Comparison of ENCODE assay signal across 12 mouse cellular contexts in the genomic region with DNA sequence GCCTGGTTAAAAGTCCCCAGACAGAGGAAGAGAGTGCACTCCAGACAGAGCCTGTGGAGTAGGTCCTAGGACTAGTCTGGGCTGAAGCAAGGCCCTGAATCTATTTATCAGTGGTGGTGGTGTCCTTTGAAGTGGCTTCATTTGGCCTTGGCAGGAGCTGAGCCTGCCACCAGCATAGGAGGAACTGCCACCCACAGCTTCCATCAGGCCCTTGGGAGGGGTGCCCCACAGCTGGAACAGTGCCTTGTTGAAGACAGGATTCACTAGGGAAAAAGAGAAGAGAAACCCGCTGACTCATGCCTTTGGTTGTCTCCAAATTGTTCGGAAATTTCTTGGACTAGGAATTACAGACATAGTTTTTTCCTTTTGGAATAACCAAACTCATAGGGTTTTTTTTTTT.
DNase-seq lines count a peak whose midpoint lies in the region; ATAC-seq and TF ChIP-seq lines count a peak whose summit lies in the region.
"Had no signal": no experiment of that assay in that cellular context is flagged by ENCODE, and none has a peak within 500 bp of the region (broad histone marks: within the 10 kb centered on the region; RNA-seq: fewer than 3 reads in every experiment).

No protein-coding gene starts in this region.

- no peak overlapping the region for H3K9ac ChIP-seq in heart, adult 2 months (ENCODE audit: low read depth, low read length)
- no peak overlapping the region for H3K9ac ChIP-seq in heart, embryonic 11.5 days (ENCODE audit: low read depth, low read length)
- H3K9ac ChIP-seq in hindbrain, embryonic 13.5 days: no peak overlapping the region
- H3K9ac ChIP-seq in midbrain, embryonic 11.5 days (ENCODE audit: low read length): no peak overlapping the region
- H3K9ac ChIP-seq: embryonic facial prominence, embryonic 13.5 days; heart, embryonic 13.5 days; limb, embryonic 12.5 days had no signal

- DNase-seq in heart, adult 2 months: peak; percentile 26 to 55
- DNase-seq in Muller cell, postnatal 12 days (ENCODE audit: inconsistent ontology term): peak; percentile 52
- DNase-seq in lung, adult 2 months: peak; percentile 3
- no peak for DNase-seq in cerebellum, adult 9-10 months
- no peak for DNase-seq in midbrain, embryonic 11.5 days (ENCODE audit: low spot score, missing footprints)

- no peak overlapping the region for H3K4me3 ChIP-seq in heart, adult 2 months
- H3K4me3 ChIP-seq in heart, embryonic 11.5 days (ENCODE audit: low read depth, low read length): no peak overlapping the region
- H3K4me3 ChIP-seq in lung, adult 2 months (replicated peaks; ENCODE audit: extremely low read depth, low read depth, low read length): no peak overlapping the region
- H3K4me3 ChIP-seq in hindbrain, embryonic 13.5 days: no peak overlapping the region
- no peak overlapping the region for H3K4me3 ChIP-seq in midbrain, embryonic 11.5 days (ENCODE audit: low read depth, low read length)
- H3K4me3 ChIP-seq: embryonic facial prominence, embryonic 13.5 days; heart, embryonic 13.5 days; limb, embryonic 12.5 days; megakaryocyte, embryonic 14.5 days had no signal

- 57% methylated on average over 2 of the region's 2 CpGs for WGBS in heart, adult 2 months
- 80% methylated on average over 2 of the region's 2 CpGs for WGBS in heart, embryonic 11.5 days (ENCODE audit: insufficient replicate concordance)
- 69% methylated on average over 2 of the region's 2 CpGs for WGBS in lung, adult 2 months
- 93% methylated on average over 2 of the region's 2 CpGs for WGBS in hindbrain, embryonic 13.5 days
- WGBS in midbrain, embryonic 11.5 days: 89% methylated on average over 2 of the region's 2 CpGs

- ATAC-seq in heart, embryonic 11.5 days (replicated peaks; ENCODE audit: insufficient number of reproducible peaks, low FRiP score, low TSS enrichment): no peak
- peak; percentile 63; the same call in 1 of the 2 replicates for ATAC-seq in common myeloid progenitor, adult 5-6 weeks (replicated peaks; ENCODE audit: low read depth, poor library complexity, severe bottlenecking)
- ATAC-seq in hindbrain, embryonic 13.5 days (ENCODE audit: low FRiP score): no peak
- no peak for ATAC-seq in midbrain, embryonic 11.5 days (ENCODE audit: low FRiP score)

- H3K27ac ChIP-seq in heart, adult 2 months: no peak overlapping the region
- H3K27ac ChIP-seq in heart, embryonic 11.5 days (ENCODE audit: low read depth, low read length): no peak overlapping the region
- H3K27ac ChIP-seq in hindbrain, embryonic 13.5 days: no peak overlapping the region
- no peak overlapping the region for H3K27ac ChIP-seq in midbrain, embryonic 11.5 days (ENCODE audit: low read depth, low read length)
- H3K27ac ChIP-seq: embryonic facial prominence, embryonic 13.5 days; heart, embryonic 13.5 days; limb, embryonic 12.5 days had no signal

- H3K4me1 ChIP-seq in heart, adult 2 months (ENCODE audit: control insufficient read depth, insufficient read depth, low read length): no peaks in the 10 kb centered on the region
- H3K4me1 ChIP-seq in heart, embryonic 11.5 days (ENCODE audit: control insufficient read depth, insufficient read depth, low read length): no peaks in the 10 kb centered on the region
- H3K4me1 ChIP-seq in lung, adult 2 months (ENCODE audit: control insufficient read depth, insufficient read depth, low read length): no peaks in the 10 kb centered on the region
- no peaks in the 10 kb centered on the region for H3K4me1 ChIP-seq in hindbrain, embryonic 13.5 days (replicated peaks)
- H3K4me1 ChIP-seq in midbrain, embryonic 11.5 days (ENCODE audit: control insufficient read depth, insufficient read depth, low read length): no peaks in the 10 kb centered on the region
- H3K4me1 ChIP-seq: embryonic facial prominence, embryonic 13.5 days; limb, embryonic 12.5 days had no signal

- no peak for TF ChIP-seq EP300 in heart, adult 2 months (IDR thresholded peaks at IDR 0.05; ENCODE audit: insufficient read depth, low read depth, low read length)

- no peak for TF ChIP-seq CTCF in heart, adult 2 months (IDR thresholded peaks at IDR 0.05)
- no peak for TF ChIP-seq CTCF in lung, adult 2 months (IDR thresholded peaks at IDR 0.05; ENCODE audit: insufficient read depth, low read length)

- H3K36me3 ChIP-seq in heart, adult 2 months (ENCODE audit: control insufficient read depth, insufficient read depth, low read length): no peaks in the 10 kb centered on the region
- H3K36me3 ChIP-seq in heart, embryonic 11.5 days (ENCODE audit: control insufficient read depth, insufficient read depth, low read length): no peaks in the 10 kb centered on the region
- no peaks in the 10 kb centered on the region for H3K36me3 ChIP-seq in hindbrain, embryonic 13.5 days
- no peaks in the 10 kb centered on the region for H3K36me3 ChIP-seq in midbrain, embryonic 11.5 days (ENCODE audit: control insufficient read depth, insufficient read depth, low read length)
- H3K36me3 ChIP-seq: embryonic facial prominence, embryonic 13.5 days; heart, embryonic 13.5 days; limb, embryonic 12.5 days had no signal

- no peak for TF ChIP-seq POLR2A in heart, adult 2 months (IDR thresholded peaks at IDR 0.05; ENCODE audit: insufficient read depth, low read depth, low read length)
- TF ChIP-seq POLR2A in lung, adult 2 months (IDR thresholded peaks at IDR 0.05; ENCODE audit: borderline replicate concordance, extremely low read depth, low read depth, low read length): no peak

- no peak overlapping the region for H3K4me2 ChIP-seq in heart, embryonic 11.5 days
- no peak overlapping the region for H3K4me2 ChIP-seq in hindbrain, embryonic 13.5 days
- H3K4me2 ChIP-seq in midbrain, embryonic 11.5 days: no peak overlapping the region
- H3K4me2 ChIP-seq: embryonic facial prominence, embryonic 13.5 days; heart, embryonic 13.5 days; limb, embryonic 12.5 days had no signal

- no peaks in the 10 kb centered on the region for H3K79me2 ChIP-seq in heart, adult 2 months (replicated peaks; ENCODE audit: control insufficient read depth, insufficient read depth, low read length)

- intact Hi-C loops in heart, adult 2 months (cut with DNase I): no loop called here

- no peaks in the 10 kb centered on the region for H3K27me3 ChIP-seq in heart, adult 2 months (ENCODE audit: control insufficient read depth, insufficient read depth, low read length)
- H3K27me3 ChIP-seq in heart, embryonic 11.5 days (ENCODE audit: control insufficient read depth, insufficient read depth, low read length): no peaks in the 10 kb centered on the region
- no peaks in the 10 kb centered on the region for H3K27me3 ChIP-seq in hindbrain, embryonic 13.5 days
- no peaks in the 10 kb centered on the region for H3K27me3 ChIP-seq in midbrain, embryonic 11.5 days (ENCODE audit: control insufficient read depth, insufficient read depth, low read length)
- H3K27me3 ChIP-seq: embryonic facial prominence, embryonic 13.5 days; heart, embryonic 13.5 days; limb, embryonic 12.5 days; megakaryocyte, embryonic 14.5 days had no signal

- no peaks in the 10 kb centered on the region for H3K9me3 ChIP-seq in heart, embryonic 11.5 days (replicated peaks; ENCODE audit: control insufficient read depth, low read length)
- no peaks in the 10 kb centered on the region for H3K9me3 ChIP-seq in hindbrain, embryonic 13.5 days
- H3K9me3 ChIP-seq in midbrain, embryonic 11.5 days (ENCODE audit: control insufficient read depth, low read length): no peaks in the 10 kb centered on the region
- H3K9me3 ChIP-seq: embryonic facial prominence, embryonic 13.5 days; heart, embryonic 13.5 days; limb, embryonic 12.5 days; megakaryocyte, embryonic 14.5 days had no signal

Comparison
In these comparisons a context has a peak if more than half of its experiments do, and no peak if none do; other contexts are left out.
1. DNase-seq: peak in heart, adult 2 months (2 of 2), Muller cell, postnatal 12 days (single experiment) and lung, adult 2 months (single experiment); none in cerebellum, adult 9-10 months (single experiment) and midbrain, embryonic 11.5 days (single experiment).